Mouse (Mus musculus): ENCODE results near the gene Tcte1. TPM values are rescaled to one million over a fixed set of nuclear protein-coding genes. Genes with fewer than 3 reads are reported as not detected.

Tcte1 gene
- polyA plus RNA-seq, 1 experiment from 2014 or later: 1.4 TPM

DNA sequence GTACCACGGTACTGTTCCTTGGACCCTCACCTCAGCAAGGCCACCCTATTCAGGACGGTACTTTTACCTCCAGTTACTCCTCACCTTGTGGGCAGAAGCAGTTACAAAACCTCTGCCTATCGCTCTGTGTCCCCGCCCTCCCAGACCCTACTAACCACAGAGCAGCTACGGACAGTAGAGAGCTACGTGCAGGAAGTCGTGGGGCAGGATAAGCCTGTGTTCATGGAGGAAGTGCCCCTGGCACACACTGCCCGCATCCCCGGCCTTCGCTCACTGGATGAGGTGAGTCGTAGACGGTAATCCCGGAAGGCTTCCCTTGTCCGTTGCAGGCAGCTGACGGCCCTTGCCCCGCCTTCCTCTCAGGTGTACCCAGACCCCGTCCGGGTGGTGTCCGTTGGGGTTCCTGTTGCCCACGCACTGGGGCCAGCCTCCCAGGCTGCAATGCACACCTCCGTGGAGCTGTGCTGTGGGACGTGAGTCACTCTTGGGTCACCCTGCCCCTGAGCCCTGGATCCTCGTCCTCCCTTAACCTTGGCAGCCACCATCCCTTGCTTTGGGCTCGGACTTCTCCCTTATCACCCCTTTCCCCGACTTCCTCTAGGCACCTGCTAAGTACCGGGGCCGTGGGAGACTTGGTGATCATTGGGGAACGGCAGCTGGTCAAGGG lies 5.6 kb upstream of the Tcte1 start:
- Histone ChIP-seq H3K27ac (replicated peaks) (no peak overlapping the region), H3K4me1 (peaks cover 21% of the 10 kb centered on the region), H3K4me3 (no peak overlapping the region), H3K27me3 (ENCODE audit: low read depth, poor library complexity, severe bottlenecking) (peaks cover 4% of the 10 kb centered on the region; the same call in 1 of the 2 replicates), H3K9me3 (replicated peaks) (no peaks in the 10 kb centered on the region), H3K36me3 (peaks cover 73% of the 10 kb centered on the region)
- no peak for DNase-seq (ENCODE audit: low spot score)
- 94% methylated on average over 28 of the region's 28 CpGs for WGBS

DNA sequence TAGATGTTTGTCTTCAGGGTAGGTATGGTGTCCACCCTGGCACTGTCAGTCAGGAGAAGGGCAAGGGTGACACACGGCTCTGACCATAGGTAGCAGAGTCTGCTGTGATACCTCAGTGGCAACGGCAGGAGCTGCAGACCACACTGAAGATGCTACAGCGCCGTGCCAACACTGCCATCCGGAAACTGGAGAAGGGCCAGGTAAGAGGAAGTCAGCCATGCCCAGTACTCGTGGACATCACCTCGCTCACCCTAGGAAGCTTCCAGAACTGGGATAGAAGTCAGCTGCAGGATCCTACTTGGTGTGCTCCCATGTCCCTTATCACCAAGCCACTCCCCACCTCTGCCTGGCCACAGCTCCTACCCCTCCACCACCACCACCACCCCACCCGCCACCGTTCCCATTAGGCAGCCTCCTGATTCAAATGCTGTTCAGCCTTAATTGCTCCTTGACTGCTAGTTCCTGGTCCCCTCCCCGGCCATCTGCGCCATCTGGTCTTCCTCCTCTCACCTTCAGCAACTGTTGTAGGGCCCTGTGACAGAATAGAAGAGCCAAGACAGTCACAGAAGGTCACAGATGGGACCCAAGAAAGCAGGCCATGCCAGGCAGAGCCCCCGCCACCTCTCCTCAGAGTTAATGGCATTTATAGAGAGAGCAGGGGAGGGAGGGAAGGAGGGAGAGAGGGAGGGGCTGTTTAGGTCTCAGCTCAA lies 4.3 kb upstream of the Tcte1 start:
- Histone ChIP-seq H3K27ac (replicated peaks) (no peak overlapping the region), H3K4me1 (peaks cover 31% of the 10 kb centered on the region), H3K27me3 (ENCODE audit: low read depth, poor library complexity, severe bottlenecking) (peaks cover 10% of the 10 kb centered on the region), H3K36me3 (peaks cover 68% of the 10 kb centered on the region), H3K9me3 (replicated peaks) (no peaks in the 10 kb centered on the region), H3K4me3 (no peak overlapping the region)
- WGBS: 94% methylated on average over 12 of the region's 12 CpGs
- no peak for DNase-seq (ENCODE audit: low spot score)

DNA sequence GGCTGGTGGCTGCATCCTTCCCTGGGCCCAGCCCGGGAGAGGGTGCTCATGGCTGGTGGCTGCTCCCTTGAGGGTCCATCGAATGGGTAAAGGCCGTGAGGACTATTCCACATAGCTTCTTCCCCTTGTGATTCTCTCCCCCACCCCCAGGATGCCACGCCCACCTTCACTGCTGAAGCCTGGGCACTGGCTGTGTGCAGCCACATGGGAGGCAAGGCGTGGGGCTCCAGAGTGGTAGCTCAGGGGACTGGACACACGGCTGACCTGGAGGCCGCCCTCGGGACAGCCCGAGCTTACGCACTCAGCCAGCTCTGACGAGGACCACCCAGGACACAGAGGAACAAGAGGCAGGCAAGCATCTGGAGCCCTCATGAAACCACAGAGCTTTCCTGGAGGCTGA lies 3.1 kb upstream of the Tcte1 start:
- no peak overlapping the region for H3K4me3 ChIP-seq

DNA sequence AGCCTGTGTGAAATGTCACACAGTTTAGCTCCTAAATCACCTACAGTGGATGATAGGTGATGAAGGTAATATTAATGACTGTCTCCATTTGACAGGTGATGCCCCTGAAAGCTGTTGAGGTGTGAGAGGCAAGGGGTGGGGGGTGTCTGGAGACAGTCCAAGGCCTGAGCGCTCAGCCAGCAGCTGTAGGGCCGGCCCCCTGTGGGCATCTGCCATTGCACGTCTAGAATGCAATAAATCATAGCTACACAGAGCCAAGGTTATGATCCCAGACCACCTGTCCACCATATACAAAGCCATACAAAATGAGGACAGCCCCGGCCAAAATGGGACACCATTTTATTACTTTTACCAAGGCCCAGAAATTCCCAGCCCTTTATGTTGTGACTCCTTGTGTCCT lies 1.7 kb downstream of the Tcte1 start:
- 74% methylated on average over 4 of the region's 4 CpGs for WGBS
- Histone ChIP-seq H3K4me3 (no peak overlapping the region), H3K9me3 (replicated peaks) (no peaks in the 10 kb centered on the region), H3K27ac (replicated peaks) (no peak overlapping the region), H3K4me1 (peaks cover 27% of the 10 kb centered on the region), H3K36me3 (peaks cover 15% of the 10 kb centered on the region), H3K27me3 (ENCODE audit: low read depth, poor library complexity, severe bottlenecking) (peaks cover 47% of the 10 kb centered on the region)
- no peak for DNase-seq (ENCODE audit: low spot score)

More for the DNA sequence above, 3.1 kb upstream of the Tcte1 start:
- no peak for DNase-seq (ENCODE audit: low spot score)
- H3K9me3 ChIP-seq (replicated peaks): no peaks in the 10 kb centered on the region
- H3K27ac ChIP-seq (replicated peaks): no peak overlapping the region
- H3K36me3 ChIP-seq: peaks cover 58% of the 10 kb centered on the region
- 88% methylated on average over 11 of the region's 11 CpGs for WGBS
- H3K27me3 ChIP-seq (ENCODE audit: low read depth, poor library complexity, severe bottlenecking): peaks cover 22% of the 10 kb centered on the region
- peaks cover 25% of the 10 kb centered on the region for H3K4me1 ChIP-seq

DNA sequence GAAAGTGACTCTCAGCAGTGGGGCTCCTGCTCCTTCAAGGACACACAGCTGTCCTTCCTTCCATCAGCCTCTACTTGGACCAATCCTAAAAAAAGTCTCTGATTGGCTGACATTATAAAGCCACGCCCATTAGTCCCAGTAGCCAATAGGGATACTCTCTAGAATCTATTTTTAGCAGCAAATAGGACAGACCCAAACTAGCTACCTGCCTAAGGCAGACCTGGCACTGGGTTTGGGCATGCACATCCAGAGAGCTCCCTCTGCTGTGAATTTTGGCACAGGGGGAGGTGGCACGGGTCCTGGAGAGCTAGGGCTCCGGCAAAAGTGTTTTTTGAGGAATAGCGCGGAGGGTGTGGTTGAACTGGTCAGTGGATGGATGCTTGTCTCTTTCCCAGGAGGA lies 3.3 kb downstream of the Tcte1 start:
- Histone ChIP-seq H3K9me3 (replicated peaks) (no peaks in the 10 kb centered on the region), H3K4me1 (peaks cover 23% of the 10 kb centered on the region), H3K27ac (replicated peaks) (no peak overlapping the region), H3K36me3 (no peaks in the 10 kb centered on the region), H3K27me3 (ENCODE audit: low read depth, poor library complexity, severe bottlenecking) (peaks cover 54% of the 10 kb centered on the region), H3K4me3 (no peak overlapping the region)
- DNase-seq (ENCODE audit: low spot score): no peak
- 24% methylated on average over 5 of the region's 5 CpGs for WGBS

DNA sequence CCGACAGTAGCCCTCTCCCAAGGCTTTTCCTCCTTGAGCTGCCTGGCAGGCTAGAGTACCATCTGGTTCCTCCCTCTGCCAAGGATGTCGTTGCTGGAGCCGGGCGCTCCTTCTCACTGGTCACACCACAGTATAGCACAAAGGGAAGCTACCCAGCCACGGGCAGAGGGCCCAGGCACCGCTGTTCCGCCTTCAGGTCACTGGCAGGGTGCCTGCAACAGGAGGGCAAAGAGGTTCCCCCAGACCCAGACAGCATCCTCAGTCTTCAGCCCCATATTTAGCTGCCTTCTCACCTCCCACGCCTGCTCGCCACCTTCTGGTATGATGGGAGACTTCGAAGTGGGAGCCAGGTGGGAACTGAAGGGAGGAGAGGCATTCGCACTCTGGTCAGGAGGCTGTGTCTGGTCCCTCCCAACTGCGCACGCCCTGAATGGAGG lies 7.1 kb downstream of the Tcte1 start:
- WGBS: 57% methylated on average over 13 of the region's 13 CpGs
- no peaks in the 10 kb centered on the region for H3K36me3 ChIP-seq
- no peak overlapping the region for H3K27ac ChIP-seq (replicated peaks)

DNA sequence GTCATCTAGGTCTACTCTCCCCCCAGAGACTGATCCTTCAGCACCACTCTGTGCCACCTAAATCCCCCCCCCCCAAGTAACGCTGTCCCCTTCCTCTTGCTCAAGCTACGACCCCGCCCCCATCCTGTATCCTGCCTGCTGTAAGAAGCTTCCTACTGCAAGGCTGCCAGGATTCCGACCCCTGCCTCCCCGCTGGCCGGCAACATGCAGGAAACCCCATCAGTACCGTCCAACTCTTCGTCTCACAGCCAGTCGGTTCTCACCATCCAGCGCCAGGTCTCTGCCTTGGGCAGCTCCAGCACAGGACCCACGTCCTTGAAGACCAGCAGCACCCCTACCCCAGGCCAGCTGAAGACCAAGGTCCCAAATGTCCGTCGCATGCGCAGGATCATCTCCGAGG lies 9.7 kb downstream of the Tcte1 start:
- H3K9me3 ChIP-seq (replicated peaks): no peaks in the 10 kb centered on the region
- H3K36me3 ChIP-seq: no peaks in the 10 kb centered on the region
- no peak overlapping the region for H3K4me3 ChIP-seq
- no peaks in the 10 kb centered on the region for H3K4me1 ChIP-seq
- H3K27me3 ChIP-seq (ENCODE audit: low read depth, poor library complexity, severe bottlenecking): peaks cover 72% of the 10 kb centered on the region
- no peak for DNase-seq (ENCODE audit: low spot score)
- no peak overlapping the region for H3K27ac ChIP-seq (replicated peaks)
- WGBS: 60% methylated on average over 15 of the region's 15 CpGs

More for the DNA sequence above, 7.1 kb downstream of the Tcte1 start:
- Histone ChIP-seq H3K4me3 (no peak overlapping the region), H3K27me3 (ENCODE audit: low read depth, poor library complexity, severe bottlenecking) (peaks cover 61% of the 10 kb centered on the region), H3K9me3 (replicated peaks) (no peaks in the 10 kb centered on the region), H3K4me1 (peaks cover 10% of the 10 kb centered on the region)
- no peak for DNase-seq (ENCODE audit: low spot score)

DNA sequence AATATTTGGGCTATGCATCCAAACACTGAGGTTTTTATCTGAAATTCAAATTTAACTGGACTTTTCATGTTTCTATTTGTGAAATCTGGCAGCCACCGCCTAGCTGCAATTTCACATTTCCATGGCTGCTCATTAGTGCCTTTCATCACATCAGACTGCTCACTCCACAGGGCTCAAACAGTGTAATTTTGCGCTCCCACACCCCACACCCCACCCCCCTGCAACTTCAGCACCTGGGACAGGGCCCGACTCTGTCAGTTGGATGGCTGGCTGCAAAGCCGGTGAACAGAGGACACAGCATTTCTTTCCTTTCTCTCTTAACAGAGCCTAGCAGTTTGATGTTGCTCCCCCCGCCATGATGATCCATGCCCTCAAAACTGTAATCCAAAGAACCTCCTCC lies 13.0 kb downstream of the Tcte1 start:
- Histone ChIP-seq H3K27ac (replicated peaks) (no peak overlapping the region), H3K27me3 (ENCODE audit: low read depth, poor library complexity, severe bottlenecking) (peaks cover 80% of the 10 kb centered on the region), H3K4me1 (no peaks in the 10 kb centered on the region), H3K4me3 (no peak overlapping the region), H3K9me3 (replicated peaks) (no peaks in the 10 kb centered on the region), H3K36me3 (no peaks in the 10 kb centered on the region)
- no peak for DNase-seq (ENCODE audit: low spot score)
- WGBS: 16% methylated on average over 5 of the region's 5 CpGs

DNA sequence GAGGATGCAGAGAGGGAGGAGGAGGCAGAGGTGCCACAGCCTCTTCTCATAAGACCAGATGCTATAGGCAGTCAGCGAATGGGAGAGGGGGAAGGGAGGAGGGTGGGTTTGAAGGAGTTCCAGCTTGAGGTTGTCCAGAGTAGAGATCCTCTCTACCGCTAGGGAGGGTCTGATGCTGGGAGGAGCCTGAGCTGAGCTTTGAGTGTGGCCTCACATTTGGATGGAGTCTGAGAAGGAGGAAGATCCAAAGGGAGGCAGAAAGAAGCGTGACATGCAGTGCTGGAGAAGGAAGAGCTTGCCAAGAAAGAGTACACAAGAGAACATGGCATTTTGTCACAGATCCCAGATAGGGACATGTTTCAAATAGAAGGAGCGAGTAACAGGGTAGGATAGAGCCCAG lies 15.2 kb downstream of the Tcte1 start:
- Histone ChIP-seq H3K4me3 (no peak overlapping the region), H3K9me3 (replicated peaks) (no peaks in the 10 kb centered on the region), H3K4me1 (peaks cover 2% of the 10 kb centered on the region; the same call in 1 of the 2 replicates), H3K27me3 (ENCODE audit: low read depth, poor library complexity, severe bottlenecking) (peaks cover 87% of the 10 kb centered on the region), H3K36me3 (no peaks in the 10 kb centered on the region), H3K27ac (replicated peaks) (no peak overlapping the region)
- no peak for DNase-seq (ENCODE audit: low spot score)
- WGBS: 69% methylated on average over 4 of the region's 4 CpGs

DNA sequence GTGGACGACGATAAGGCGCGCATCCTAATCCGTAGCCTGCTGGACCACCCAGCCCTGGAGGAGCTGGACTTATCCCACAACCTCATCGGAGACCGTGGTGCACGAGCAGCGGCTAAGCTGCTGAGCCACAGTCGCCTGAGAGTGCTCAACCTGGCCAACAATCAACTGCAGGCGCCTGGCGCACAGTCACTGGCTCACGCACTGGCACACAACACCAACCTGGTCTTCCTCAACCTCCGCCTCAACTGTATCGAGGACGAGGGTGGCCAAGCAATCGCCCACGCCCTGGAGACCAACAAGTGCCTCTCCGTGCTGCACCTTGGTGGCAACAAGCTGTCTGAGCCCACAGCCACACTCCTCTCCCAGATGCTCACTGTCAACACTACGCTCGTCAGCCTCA lies 16.4 kb downstream of the Tcte1 start:
- WGBS: 81% methylated on average over 21 of the region's 21 CpGs

DNA sequence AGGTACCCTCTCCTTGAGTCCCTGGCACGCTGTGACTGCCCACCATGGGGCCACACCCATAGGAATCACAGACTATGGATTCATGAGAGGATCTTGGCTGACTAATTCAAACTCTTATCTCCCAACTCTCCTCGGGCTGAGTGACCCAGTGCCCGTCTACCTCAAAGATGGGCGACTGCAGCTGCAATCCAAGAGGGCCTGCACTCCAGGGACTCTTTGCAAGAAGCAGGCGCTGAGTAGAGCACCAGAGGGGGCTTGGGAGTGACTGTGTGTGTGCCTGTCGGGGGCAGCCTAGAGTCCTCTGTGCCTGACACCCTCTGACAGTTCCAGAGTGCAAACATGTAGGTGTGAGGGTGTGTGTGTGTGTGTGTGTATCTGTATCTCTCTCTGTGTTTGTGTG lies 18.9 kb downstream of the Tcte1 start:
- no peak overlapping the region for H3K27ac ChIP-seq (replicated peaks)
- H3K4me1 ChIP-seq: peaks cover 29% of the 10 kb centered on the region
- DNase-seq (ENCODE audit: low spot score): no peak
- H3K4me3 ChIP-seq: no peak overlapping the region
- WGBS: 39% methylated on average over 6 of the region's 6 CpGs
- H3K9me3 ChIP-seq (replicated peaks): no peaks in the 10 kb centered on the region
- peaks cover 90% of the 10 kb centered on the region for H3K27me3 ChIP-seq (ENCODE audit: low read depth, poor library complexity, severe bottlenecking)
- peaks cover 19% of the 10 kb centered on the region for H3K36me3 ChIP-seq

More for the DNA sequence above, 16.4 kb downstream of the Tcte1 start:
- Histone ChIP-seq H3K27me3 (ENCODE audit: low read depth, poor library complexity, severe bottlenecking) (peaks cover 90% of the 10 kb centered on the region), H3K9me3 (replicated peaks) (no peaks in the 10 kb centered on the region), H3K4me3 (no peak overlapping the region), H3K27ac (replicated peaks) (no peak overlapping the region), H3K4me1 (peaks cover 15% of the 10 kb centered on the region), H3K36me3 (peaks cover 4% of the 10 kb centered on the region; the same call in 1 of the 2 replicates)
- DNase-seq (ENCODE audit: low spot score): no peak

DNA sequence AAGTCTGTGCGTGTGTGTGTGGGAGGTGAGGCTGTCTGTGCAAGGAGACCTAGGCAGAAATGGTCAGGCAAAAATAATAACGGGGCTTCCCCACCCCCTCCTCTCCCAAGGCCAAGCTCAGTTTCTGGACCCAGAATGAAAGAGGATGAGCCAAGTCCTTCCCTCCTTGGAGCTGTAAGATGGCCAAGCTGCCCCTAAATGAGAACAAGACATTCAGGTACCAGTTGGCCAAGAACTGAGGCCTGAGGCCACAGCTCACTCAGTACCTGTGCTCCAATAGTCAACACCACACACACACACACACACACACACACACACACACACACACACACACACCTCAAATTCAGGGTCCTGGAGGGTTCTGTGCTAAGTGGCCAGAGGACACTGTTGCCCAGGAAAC lies 19.5 kb downstream of the Tcte1 start:
- no peak for DNase-seq (ENCODE audit: low spot score)
- WGBS: 87% methylated on average over 2 of the region's 2 CpGs
- H3K9me3 ChIP-seq (replicated peaks): no peaks in the 10 kb centered on the region
- peaks cover 91% of the 10 kb centered on the region for H3K27me3 ChIP-seq (ENCODE audit: low read depth, poor library complexity, severe bottlenecking)
- peaks cover 19% of the 10 kb centered on the region for H3K36me3 ChIP-seq
- peaks cover 32% of the 10 kb centered on the region for H3K4me1 ChIP-seq
- H3K27ac ChIP-seq (replicated peaks): no peak overlapping the region
- H3K4me3 ChIP-seq: no peak overlapping the region

DNA sequence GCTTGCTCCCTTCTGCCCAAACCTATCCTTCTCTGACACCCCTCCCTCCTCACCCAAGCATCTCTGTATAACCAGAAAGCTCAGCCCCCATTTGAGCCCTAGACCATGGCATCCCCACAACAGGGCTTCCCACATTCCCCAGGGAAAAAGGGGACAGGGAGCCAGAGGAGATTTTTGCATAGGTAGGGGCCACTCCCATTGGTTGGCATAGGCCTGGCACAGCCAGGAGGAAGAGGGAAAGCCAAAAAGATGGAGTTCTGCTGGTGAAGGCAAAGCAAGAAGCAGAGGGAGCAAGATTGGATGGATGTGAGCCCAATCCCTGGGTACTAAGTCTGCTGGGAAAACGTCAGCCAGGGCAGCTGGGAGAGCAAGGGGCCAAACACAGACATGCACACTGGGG lies 19.9 kb downstream of the Tcte1 start:
- Histone ChIP-seq H3K4me1 (peaks cover 36% of the 10 kb centered on the region), H3K36me3 (peaks cover 19% of the 10 kb centered on the region), H3K27ac (replicated peaks) (no peak overlapping the region), H3K27me3 (ENCODE audit: low read depth, poor library complexity, severe bottlenecking) (peaks cover 91% of the 10 kb centered on the region), H3K4me3 (no peak overlapping the region), H3K9me3 (replicated peaks) (no peaks in the 10 kb centered on the region)
- WGBS: 25% methylated on average over 1 of the region's 1 CpGs
- DNase-seq (ENCODE audit: low spot score): no peak
